Mouse (Mus musculus): ENCODE results near the gene Erbin.
A peak's percentile ranks its signal among the peaks of the same experiment; 100 is the strongest.

The Erbin gene

GRCm38 (mm10) chr13:103920261-103920932, at the start of gene Erbin:
TSS of gene Erbin (minus strand) at chr13:103920514.
- peak; percentile 80 to 81 for DNase-seq (ENCODE audit: low read depth in 2 of 2, low spot score in 2 of 2)

- no peak for DNase-seq (ENCODE audit: low read depth in 2 of 2, low spot score in 2 of 2)
These were observed 49.6 kb upstream of the Erbin start for GRCm38 (mm10) chr13:103969912-103970311.

GRCm38 (mm10) chr13:103967987-103968386, 47.7 kb upstream of the Erbin start:
- DNase-seq (ENCODE audit: low read depth in 2 of 2, low spot score in 2 of 2) = no peak

GRCm38 (mm10) chr13:103966696-103967215, 46.4 kb upstream of the Erbin start:
- no peak for DNase-seq (ENCODE audit: low read depth in 2 of 2, low spot score in 2 of 2)

GRCm38 (mm10) chr13:103965187-103965586, 44.9 kb upstream of the Erbin start:
- DNase-seq (ENCODE audit: low read depth in 2 of 2, low spot score in 2 of 2) = no peak

GRCm38 (mm10) chr13:103963094-103963493, 42.8 kb upstream of the Erbin start:
- no peak for DNase-seq (ENCODE audit: low read depth in 2 of 2, low spot score in 2 of 2)

GRCm38 (mm10) chr13:103959841-103960240, 39.5 kb upstream of the Erbin start:
- DNase-seq (ENCODE audit: low read depth in 2 of 2, low spot score in 2 of 2) = no peak

- DNase-seq (ENCODE audit: low read depth in 2 of 2, low spot score in 2 of 2) = no peak
These were observed 38.4 kb upstream of the Erbin start for GRCm38 (mm10) chr13:103958607-103959123.

GRCm38 (mm10) chr13:103957175-103957940, 37.0 kb upstream of the Erbin start:
- no peak for DNase-seq (ENCODE audit: low read depth in 2 of 2, low spot score in 2 of 2)

GRCm38 (mm10) chr13:103955652-103956051, 35.3 kb upstream of the Erbin start:
- no peak for DNase-seq (ENCODE audit: low read depth in 2 of 2, low spot score in 2 of 2)

- no peak for DNase-seq (ENCODE audit: low read depth in 2 of 2, low spot score in 2 of 2)
These were observed 31.1 kb upstream of the Erbin start for GRCm38 (mm10) chr13:103951393-103951792.

- no peak for DNase-seq (ENCODE audit: low read depth in 2 of 2, low spot score in 2 of 2)
These were observed 20.5 kb upstream of the Erbin start for GRCm38 (mm10) chr13:103940796-103941195.

GRCm38 (mm10) chr13:103924586-103924985, 4.3 kb upstream of the Erbin start:
- no peak for DNase-seq (ENCODE audit: low read depth in 2 of 2, low spot score in 2 of 2)

GRCm38 (mm10) chr13:103923402-103924065, 3.2 kb upstream of the Erbin start:
- DNase-seq (ENCODE audit: low read depth in 2 of 2, low spot score in 2 of 2) = no peak

GRCm38 (mm10) chr13:103921831-103922380, 1.6 kb upstream of the Erbin start:
- DNase-seq (ENCODE audit: low read depth in 2 of 2, low spot score in 2 of 2) = no peak

GRCm38 (mm10) chr13:103920933-103921830, 868 bp upstream of the Erbin start:
- peak; percentile 71 for DNase-seq (ENCODE audit: low read depth in 2 of 2, low spot score in 2 of 2)

GRCm38 (mm10) chr13:103919956-103920260, 406 bp downstream of the Erbin start:
- peak in 1 of 2 experiments; percentile 30 for DNase-seq (ENCODE audit: low read depth in 2 of 2, low spot score in 2 of 2)

- DNase-seq (ENCODE audit: low read depth in 2 of 2, low spot score in 2 of 2) = peak; percentile 15 to 26
These were observed 919 bp downstream of the Erbin start for GRCm38 (mm10) chr13:103919234-103919955.

- DNase-seq (ENCODE audit: low read depth in 2 of 2, low spot score in 2 of 2) = no peak
These were observed 1.9 kb downstream of the Erbin start for GRCm38 (mm10) chr13:103918432-103918831.

Data from CD8-positive naive resting alpha-beta T cell, adult 2 months (primary cell).